Mouse (Mus musculus) gastrocnemius, adult 18-20 months (tissue): ENCODE results near the gene Hoxa4. TPM values are rescaled to one million over a fixed set of nuclear protein-coding genes. Genes with fewer than 3 reads are reported as not detected.

Source experiments
- DNase-seq: peaks from one replicate; pipeline ENCODE4 v3.0.0; 2021; ENCODE audit warnings: low spot score
- total RNA-seq, 2 experiments: library from RNA; stranded (reverse); gene quantifications; 2 replicates each; pipeline ENCODE4 v1.2.3; 2021

The Hoxa4 gene
- total RNA-seq, 2 experiments from 2014 or later = 2.7 to 2.9 TPM

GRCm38 (mm10) chr6:52217895-52218642 lies 26.5 kb upstream of the Hoxa4 start:
- DNase-seq = peak; percentile 9

GRCm38 (mm10) chr6:52217459-52217768 lies 25.9 kb upstream of the Hoxa4 start:
- peak; percentile 88 for DNase-seq

GRCm38 (mm10) chr6:52216691-52217458 lies 25.3 kb upstream of the Hoxa4 start:
- DNase-seq = peak; percentile 50

GRCm38 (mm10) chr6:52215771-52216535 lies 24.4 kb upstream of the Hoxa4 start:
- peak; percentile 7 for DNase-seq

- peak; percentile 3 for DNase-seq
These were observed 23.5 kb upstream of the Hoxa4 start for GRCm38 (mm10) chr6:52215070-52215469.

GRCm38 (mm10) chr6:52214271-52214670 lies 22.7 kb upstream of the Hoxa4 start:
- peak; percentile 1 for DNase-seq

- DNase-seq = peak; percentile 78
These were observed 21.8 kb upstream of the Hoxa4 start, which contains the start of the genes Hoxa3 and Gm28308 for GRCm38 (mm10) chr6:52213119-52213986. Gene Hoxa3, minus strand, starts transcription at chr6:52213336. Gene Gm28308, minus strand, starts transcription at chr6:52213339.

GRCm38 (mm10) chr6:52212556-52213118 lies 21.1 kb upstream of the Hoxa4 start:
- peak; percentile 30 for DNase-seq

- no peak for DNase-seq
These were observed 20.4 kb upstream of the Hoxa4 start for GRCm38 (mm10) chr6:52211961-52212360.

GRCm38 (mm10) chr6:52211170-52211935 lies 19.8 kb upstream of the Hoxa4 start:
- peak; percentile 80 for DNase-seq

- peak; percentile 1 for DNase-seq
These were observed 18.1 kb upstream of the Hoxa4 start for GRCm38 (mm10) chr6:52209685-52210046.

GRCm38 (mm10) chr6:52208868-52209684 lies 17.5 kb upstream of the Hoxa4 start:
- no peak for DNase-seq

GRCm38 (mm10) chr6:52208072-52208867 lies 16.7 kb upstream of the Hoxa4 start, which contains the start of gene Hoxa6:
Gene Hoxa6, minus strand, starts transcription at chr6:52208722.
- DNase-seq = peak; percentile 53

- DNase-seq = no peak
These were observed 16.1 kb upstream of the Hoxa4 start for GRCm38 (mm10) chr6:52207684-52207976.

GRCm38 (mm10) chr6:52206882-52207683 lies 15.5 kb upstream of the Hoxa4 start:
- no peak for DNase-seq

GRCm38 (mm10) chr6:52205638-52206621 lies 14.4 kb upstream of the Hoxa4 start:
- no peak for DNase-seq
